14 mouse cellular contexts compared by ENCODE assay signal in genomic region chr16:10534567-10534966, GRCm38 (mm10). TPM values are rescaled to one million over a fixed set of nuclear protein-coding genes. Genes with fewer than 3 reads are reported as not detected.
DNase-seq lines count a peak whose midpoint lies in the region; ATAC-seq lines count a peak whose summit lies in the region.
"Had no signal": no experiment of that assay in that cellular context is flagged by ENCODE, and none has a peak within 500 bp of the region (broad histone marks: within the 10 kb centered on the region; RNA-seq: fewer than 3 reads in every experiment).

No protein-coding gene starts in this region.

- H3K4me1 ChIP-seq in lung, embryonic 16.5 days (replicated peaks; ENCODE audit: control insufficient read depth, insufficient read depth, low read length), result peaks cover 3% of the 10 kb centered on the region
- peaks cover 11% of the 10 kb centered on the region for H3K4me1 ChIP-seq in forebrain, embryonic 16.5 days (replicated peaks; ENCODE audit: control insufficient read depth, insufficient read depth, low read length)

- 0 out of 2 replicates have a peak, but pooled peaks have one; percentile 6 for ATAC-seq in lung, embryonic 16.5 days (ENCODE audit: low read depth)
- ATAC-seq in forebrain, embryonic 16.5 days, result no peak
- ATAC-seq: activated CD4-positive, CD25-positive, alpha-beta regulatory T cell, adult 4 months had no signal

- H3K36me3 ChIP-seq in lung, embryonic 16.5 days (ENCODE audit: control insufficient read depth, insufficient read depth, low read length), result peaks cover 13% of the 10 kb centered on the region
- H3K36me3 ChIP-seq in forebrain, embryonic 16.5 days (ENCODE audit: control insufficient read depth, insufficient read depth), result no peaks in the 10 kb centered on the region

- no peaks in the 10 kb centered on the region for H3K9me3 ChIP-seq in lung, embryonic 16.5 days (ENCODE audit: control insufficient read depth, low read length)
- H3K9me3 ChIP-seq in forebrain, embryonic 16.5 days (ENCODE audit: control insufficient read depth, low read length), result no peaks in the 10 kb centered on the region

- H3K4me3 ChIP-seq in lung, embryonic 16.5 days (ENCODE audit: low read length), result no peak overlapping the region
- no peak overlapping the region for H3K4me3 ChIP-seq in forebrain, embryonic 16.5 days (replicated peaks; ENCODE audit: low read length)

- no peaks in the 10 kb centered on the region for H3K27me3 ChIP-seq in lung, embryonic 16.5 days (ENCODE audit: control insufficient read depth, insufficient read depth, low read depth, low read length)
- no peaks in the 10 kb centered on the region for H3K27me3 ChIP-seq in forebrain, embryonic 16.5 days (replicated peaks; ENCODE audit: control insufficient read depth, insufficient read depth, low read length)

- H3K9ac ChIP-seq in lung, embryonic 16.5 days (ENCODE audit: low read length), result no peak overlapping the region
- no peak overlapping the region for H3K9ac ChIP-seq in forebrain, embryonic 16.5 days (replicated peaks; ENCODE audit: low read depth, low read length)

- 64% methylated on average over 7 of the region's 7 CpGs for WGBS in lung, embryonic 16.5 days
- WGBS in forebrain, embryonic 16.5 days, result 60% methylated on average over 7 of the region's 7 CpGs

- H3K4me2 ChIP-seq in lung, embryonic 16.5 days (ENCODE audit: low read depth, low read length), result no peak overlapping the region
- H3K4me2 ChIP-seq in forebrain, embryonic 16.5 days (ENCODE audit: low read length), result no peak overlapping the region
- H3K4me2 ChIP-seq: liver, embryonic 11.5 days had no signal

- no peak overlapping the region for H3K27ac ChIP-seq in lung, embryonic 16.5 days (ENCODE audit: low read length)
- H3K27ac ChIP-seq in forebrain, embryonic 16.5 days (ENCODE audit: low read length), result no peak overlapping the region
- H3K27ac ChIP-seq: macrophage had no signal

- intact Hi-C loops in gastrocnemius, postnatal 36 days (cut with DNase I), result loop anchor here (5.0 kb wide), 1 partner anchor 122 kb away; the partner anchor contains the start of gene Nubp1

- DNase-seq in adrenal gland, postnatal 25 days, result peak; percentile 35
- DNase-seq in adrenal gland, postnatal 4 days (ENCODE audit: low spot score in 2 of 2), result no peak
- DNase-seq in lung, postnatal 4 days, result no peak
- DNase-seq in cerebellum, adult 9-11 months, result peak; percentile 72
- peak; percentile 60 to 61 for DNase-seq in gastrocnemius, postnatal 36 days
- no peak for DNase-seq in layer of hippocampus, postnatal 10 days (ENCODE audit: low spot score in 2 of 2)
- DNase-seq: heart, postnatal 14 days; kidney, adult 18-20 months; layer of hippocampus, adult 9-11 months had no signal

RNA-seq across cellular contexts. Expression of gene Dexi, which starts 8.3 kb away (rescaled TPM):
- total RNA-seq in adrenal gland, postnatal 25 days (2021), result 17.8 and 21.8 TPM in 2 replicates
- 10 to 100 TPM; 21.8 to 23.0 TPM for total RNA-seq in adrenal gland, postnatal 4 days (2021)
- 9.7 and 16.2 TPM in 2 replicates for polyA plus RNA-seq in lung, embryonic 16.5 days (2015; fragmentation: Nextera tagmentation; extraction: Ambion mirVana)
- 10 to 100 TPM; 39.3 to 47.4 TPM for total RNA-seq in gastrocnemius, postnatal 36 days (2021)
- 10 to 100 TPM; 33.0 to 35.5 TPM for total RNA-seq in layer of hippocampus, postnatal 10 days (2021)
- 14.8 and 14.9 TPM in 2 replicates for polyA plus RNA-seq in forebrain, embryonic 16.5 days (2015; fragmentation: Nextera tagmentation; extraction: Ambion mirVana)

RNA-seq across cellular contexts. Expression of gene Clec16a, which starts 10.6 kb away (rescaled TPM):
- total RNA-seq in adrenal gland, postnatal 25 days (2021), result 42.7 and 44.2 TPM in 2 replicates
- 10 to 100 TPM; 28.2 to 30.7 TPM for total RNA-seq in adrenal gland, postnatal 4 days (2021)
- polyA plus RNA-seq in lung, embryonic 16.5 days (2015; fragmentation: Nextera tagmentation; extraction: Ambion mirVana), result 27.3 and 30.6 TPM in 2 replicates
- total RNA-seq in gastrocnemius, postnatal 36 days (2021), result 10 to 100 TPM; 59.3 to 70.8 TPM
- 10 to 100 TPM; 66.8 to 71.6 TPM for total RNA-seq in layer of hippocampus, postnatal 10 days (2021)
- polyA plus RNA-seq in forebrain, embryonic 16.5 days (2015; fragmentation: Nextera tagmentation; extraction: Ambion mirVana), result 69.0 and 72.8 TPM in 2 replicates

RNA-seq across cellular contexts. Expression of gene Ciita, which starts 54.7 kb away (rescaled TPM):
- 0.39 and 1.00 TPM in 2 replicates for total RNA-seq in adrenal gland, postnatal 25 days (2021)
- under 1 TPM; 0.37 to 0.56 TPM for total RNA-seq in adrenal gland, postnatal 4 days (2021)
- polyA plus RNA-seq in lung, embryonic 16.5 days (2015; fragmentation: Nextera tagmentation; extraction: Ambion mirVana), result 0.92 and 1.4 TPM in 2 replicates
- under 1 TPM; 0.22 to 0.61 TPM for total RNA-seq in gastrocnemius, postnatal 36 days (2021)
- under 1 TPM; 0.07 to 0.16 TPM for total RNA-seq in layer of hippocampus, postnatal 10 days (2021)
- polyA plus RNA-seq in forebrain, embryonic 16.5 days (2015; fragmentation: Nextera tagmentation; extraction: Ambion mirVana), result 0.41 and 0.49 TPM in 2 replicates

Comparison
In these comparisons a context has a peak if more than half of its experiments do, and no peak if none do; other contexts are left out.
1. DNase-seq: peak in adrenal gland, postnatal 25 days (single experiment), cerebellum, adult 9-11 months (single experiment) and gastrocnemius, postnatal 36 days (2 of 2); none in adrenal gland, postnatal 4 days (0 of 2), lung, postnatal 4 days (0 of 2) and layer of hippocampus, postnatal 10 days (0 of 2).